Mouse (Mus musculus) testis, adult 2 months (tissue): ENCODE data around the gene Endod1.

Experiments
- CTCF ChIP-seq: fragments of 200-500 bp; IDR thresholded peaks from 2 replicates; pipeline ENCODE4 v1.5.1; 2012; ENCODE audit warnings: low read depth, mild to moderate bottlenecking, inconsistent platforms, low read length, moderate library complexity; ENCODE audit not compliant: control insufficient read depth, insufficient read depth, insufficient replicate concordance
- POLR2A ChIP-seq: fragments of 200-500 bp; IDR thresholded peaks from 2 replicates; pipeline ENCODE4 v1.6.1; 2012; ENCODE audit warnings: low read depth, mild to moderate bottlenecking, inconsistent platforms, low read length, moderate library complexity; ENCODE audit not compliant: control insufficient read depth

DNA sequence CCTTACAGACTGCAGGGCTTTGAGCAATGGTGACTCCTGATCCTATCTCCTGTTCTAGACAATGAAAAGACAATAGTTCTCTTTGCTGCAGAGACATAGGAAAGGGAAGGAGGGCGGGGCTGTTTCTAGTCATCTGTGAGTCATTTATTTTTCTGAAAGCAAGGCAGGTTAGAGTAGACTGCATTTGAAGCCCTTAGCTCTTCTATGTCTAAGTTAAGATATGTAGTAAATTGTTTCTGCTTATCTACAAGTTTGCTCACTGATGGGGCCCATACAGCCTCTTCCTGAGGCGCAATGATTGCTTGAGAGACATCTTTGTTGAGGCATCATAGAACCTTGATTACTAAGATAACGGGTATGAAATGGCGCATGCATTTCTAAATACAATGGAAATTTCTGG is 13.5 kb downstream of the Endod1 start:
- TF ChIP-seq POLR2A (no peak), CTCF (no peak)
